Mouse (Mus musculus) CD8-positive naive resting alpha-beta T cell, adult 2 months (primary cell): ENCODE data around the gene Npy4r.

Experiments used
- DNase-seq, 2 experiments: peaks; one replicate each; pipeline ENCODE4 v3.0.0; 2022; ENCODE audit warnings: low read depth in 2 of 2, low spot score in 2 of 2

Gene Npy4r

GRCm38 (mm10) chr14:34152342-34152741 lies at the start of gene Npy4r:
Npy4r (minus strand) TSS chr14:34152489.
- no peak for DNase-seq

GRCm38 (mm10) chr14:34201231-34202035 lies 49.1 kb upstream of the Npy4r start, which contains the start of gene Gprin2:
Gprin2 (minus strand) TSS chr14:34201653.
- DNase-seq, result no peak

GRCm38 (mm10) chr14:34200738-34201230 lies 48.5 kb upstream of the Npy4r start:
- no peak for DNase-seq

GRCm38 (mm10) chr14:34196706-34197105 lies 44.4 kb upstream of the Npy4r start:
- DNase-seq, result no peak

- no peak for DNase-seq
Observed at GRCm38 (mm10) chr14:34195466-34195865, 43.2 kb upstream of the Npy4r start.

- DNase-seq, result no peak
Observed at GRCm38 (mm10) chr14:34193879-34194278, 41.6 kb upstream of the Npy4r start.

GRCm38 (mm10) chr14:34190361-34190760 lies 38.1 kb upstream of the Npy4r start:
- DNase-seq, result no peak

GRCm38 (mm10) chr14:34188629-34189028 lies 36.3 kb upstream of the Npy4r start:
- DNase-seq, result no peak

GRCm38 (mm10) chr14:34183101-34183500 lies 30.8 kb upstream of the Npy4r start:
- no peak for DNase-seq

GRCm38 (mm10) chr14:34179351-34179750 lies 27.1 kb upstream of the Npy4r start:
- no peak for DNase-seq

GRCm38 (mm10) chr14:34171107-34171506 lies 18.8 kb upstream of the Npy4r start:
- no peak for DNase-seq

- no peak for DNase-seq
Observed at GRCm38 (mm10) chr14:34155752-34156151, 3.5 kb upstream of the Npy4r start.

- DNase-seq, result no peak
Observed at GRCm38 (mm10) chr14:34154601-34155337, 2.5 kb upstream of the Npy4r start.

- no peak for DNase-seq
Observed at GRCm38 (mm10) chr14:34142915-34143314, 9.4 kb downstream of the Npy4r start.

- DNase-seq, result no peak
Observed at GRCm38 (mm10) chr14:34142316-34142715, 10.0 kb downstream of the Npy4r start.

GRCm38 (mm10) chr14:34139671-34140664 lies 12.3 kb downstream of the Npy4r start:
- DNase-seq, result no peak

- DNase-seq, result no peak
Observed at GRCm38 (mm10) chr14:34135391-34135790, 16.9 kb downstream of the Npy4r start.

- DNase-seq, result no peak
Observed at GRCm38 (mm10) chr14:34131216-34131615, 21.1 kb downstream of the Npy4r start.

GRCm38 (mm10) chr14:34121691-34122090 lies 30.6 kb downstream of the Npy4r start:
- no peak for DNase-seq

- DNase-seq, result no peak
Observed at GRCm38 (mm10) chr14:34120923-34121351, 31.4 kb downstream of the Npy4r start.
